Mouse (Mus musculus) layer of hippocampus, postnatal 36 days (tissue): ENCODE data around the gene Fam178b. TPM values are rescaled to one million over a fixed set of nuclear protein-coding genes. Genes with fewer than 3 reads are reported as not detected.

Experiments
- DNase-seq, 2 experiments: peaks; one replicate each; pipeline ENCODE4 v3.0.0; 2022
- total RNA-seq, 2 experiments: library from RNA; stranded (reverse); gene quantifications; 2 replicates each; pipeline ENCODE4 v1.2.3; 2021

The Fam178b gene
- total RNA-seq, 2 experiments from 2014 or later = not detected

GRCm38 (mm10) chr1:36586288-36586687, 96.7 kb downstream of the Fam178b start:
- no peak for DNase-seq

GRCm38 (mm10) chr1:36583408-36584116, 99.4 kb downstream of the Fam178b start:
- no peak for DNase-seq

- no peak for DNase-seq
These were observed 100.8 kb downstream of the Fam178b start for GRCm38 (mm10) chr1:36582211-36582610.

- no peak for DNase-seq
These were observed 101.7 kb downstream of the Fam178b start for GRCm38 (mm10) chr1:36581260-36581659.

- DNase-seq = peak; percentile 39 to 59
These were observed 102.4 kb downstream of the Fam178b start for GRCm38 (mm10) chr1:36580384-36581207.

GRCm38 (mm10) chr1:36579974-36580383, 103.0 kb downstream of the Fam178b start:
- no peak for DNase-seq

GRCm38 (mm10) chr1:36576991-36577675, 105.8 kb downstream of the Fam178b start:
- DNase-seq = no peak

GRCm38 (mm10) chr1:36575347-36575746, 107.6 kb downstream of the Fam178b start:
- DNase-seq = no peak

- DNase-seq = no peak
These were observed 108.6 kb downstream of the Fam178b start for GRCm38 (mm10) chr1:36574196-36574955.

- DNase-seq = no peak
These were observed 109.5 kb downstream of the Fam178b start for GRCm38 (mm10) chr1:36573524-36573923.

- no peak for DNase-seq
These were observed 110.3 kb downstream of the Fam178b start for GRCm38 (mm10) chr1:36572709-36573108.

GRCm38 (mm10) chr1:36572140-36572700, 110.8 kb downstream of the Fam178b start:
- DNase-seq = no peak

- DNase-seq = no peak
These were observed 111.4 kb downstream of the Fam178b start for GRCm38 (mm10) chr1:36571627-36572026.

GRCm38 (mm10) chr1:36570320-36570719, 112.7 kb downstream of the Fam178b start:
- DNase-seq = no peak

- no peak for DNase-seq
These were observed 113.2 kb downstream of the Fam178b start for GRCm38 (mm10) chr1:36569694-36570276.

- no peak for DNase-seq
These were observed 114.2 kb downstream of the Fam178b start for GRCm38 (mm10) chr1:36568776-36569175.

GRCm38 (mm10) chr1:36567818-36568603, 115.0 kb downstream of the Fam178b start:
- no peak for DNase-seq

- DNase-seq = no peak
These were observed 116.6 kb downstream of the Fam178b start for GRCm38 (mm10) chr1:36566425-36566824.

GRCm38 (mm10) chr1:36564101-36564500, 118.9 kb downstream of the Fam178b start:
- no peak for DNase-seq

- no peak for DNase-seq
These were observed 119.4 kb downstream of the Fam178b start for GRCm38 (mm10) chr1:36563632-36564031.

- no peak for DNase-seq
These were observed 119.8 kb downstream of the Fam178b start for GRCm38 (mm10) chr1:36563197-36563596.
